8 mouse cellular contexts compared by ENCODE assay signal in the genomic region with DNA sequence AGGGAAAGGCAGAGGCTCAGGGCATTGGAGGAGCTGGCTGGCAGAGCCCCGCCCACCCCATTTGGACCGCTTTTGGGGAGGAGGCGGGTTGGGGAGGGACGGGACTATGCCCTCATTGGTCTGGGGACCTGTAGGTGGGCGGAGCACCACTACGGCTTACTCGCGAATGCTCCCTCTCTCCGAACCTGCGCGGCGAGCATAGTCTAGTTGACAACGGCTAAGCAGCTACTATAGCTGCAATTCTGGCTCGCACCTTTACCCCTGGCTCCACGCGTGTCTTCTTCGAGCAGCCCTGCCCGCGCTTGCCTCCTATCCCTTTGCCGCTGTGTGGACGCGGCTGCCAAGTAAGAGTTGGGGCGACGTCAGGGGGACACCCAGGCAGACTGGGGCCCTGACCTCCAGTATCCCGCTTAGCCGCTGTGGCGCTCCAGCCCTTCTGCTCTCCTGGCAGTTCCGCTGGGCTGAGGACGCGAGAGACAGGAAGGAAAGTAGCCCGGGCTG. TPM values are rescaled to one million over a fixed set of nuclear protein-coding genes. Genes with fewer than 3 reads are reported as not detected.
DNase-seq lines count a peak whose midpoint lies in the region; TF ChIP-seq lines count a peak whose summit lies in the region.

No protein-coding gene starts in this region.

- no peaks in the 10 kb centered on the region for H3K36me3 ChIP-seq in ES-Bruce4 (ENCODE audit: control insufficient read depth, insufficient read depth, low read length, poor library complexity, severe bottlenecking)

- no peaks in the 10 kb centered on the region for H3K9me3 ChIP-seq in ES-Bruce4 (replicated peaks; ENCODE audit: control insufficient read depth, insufficient read depth, low read length, poor library complexity, severe bottlenecking)

- WGBS in lung, adult 2 months: 31% methylated on average over 31 of the region's 31 CpGs
- WGBS in olfactory bulb, adult 2 months: 17% methylated on average over 31 of the region's 31 CpGs

- peak; percentile 32 for DNase-seq in cerebellum, adult 11-12 months
- peak; percentile 79 for DNase-seq in forelimb bud, embryonic 11.5 days (ENCODE audit: low read depth, low spot score)
- peak; percentile 84 for DNase-seq in heart, postnatal 4 days
- DNase-seq in layer of hippocampus, adult 2 months (ENCODE audit: low spot score in 2 of 2): peak; percentile 61 to 68
- DNase-seq in lung, adult 2 months: peak; percentile 76
- peak; percentile 59 to 60 for DNase-seq in thymus, adult 18-20 months

- no peaks in the 10 kb centered on the region for H3K27me3 ChIP-seq in ES-Bruce4 (ENCODE audit: control insufficient read depth, insufficient read depth, low read length, poor library complexity, severe bottlenecking)

- no peak for TF ChIP-seq POLR2A in ES-Bruce4 (IDR thresholded peaks at IDR 0.05; ENCODE audit: insufficient read depth, low read length)
- TF ChIP-seq POLR2A in lung, adult 2 months (IDR thresholded peaks at IDR 0.05; ENCODE audit: borderline replicate concordance, extremely low read depth, low read depth, low read length): peak; percentile 96; the same call in 1 of the 2 replicates
- TF ChIP-seq POLR2A in olfactory bulb, adult 2 months (IDR thresholded peaks at IDR 0.05; ENCODE audit: insufficient read depth, low read depth, low read length): 0 out of 2 replicates have a peak, but pooled peaks have one; percentile 30

- TF ChIP-seq EP300 in ES-Bruce4 (IDR thresholded peaks at IDR 0.05; ENCODE audit: insufficient read depth, low read depth, low read length): no peak

- peak overlapping the region; percentile 34 for H3K9ac ChIP-seq in ES-Bruce4 (ENCODE audit: low read depth, poor library complexity, severe bottlenecking)

- no peak overlapping the region for H3K27ac ChIP-seq in ES-Bruce4 (ENCODE audit: insufficient read depth, low read length)
- H3K27ac ChIP-seq in layer of hippocampus, adult 2 months: peak overlapping the region; percentile 72
- peak overlapping the region; percentile 70 for H3K27ac ChIP-seq in olfactory bulb, adult 2 months (ENCODE audit: insufficient read depth, low read depth, low read length)

- TF ChIP-seq CTCF in ES-Bruce4 (IDR thresholded peaks at IDR 0.05; ENCODE audit: low read depth, low read length): no peak
- no peak for TF ChIP-seq CTCF in layer of hippocampus, adult 2 months (conservative IDR thresholded peaks at IDR 0.05)
- TF ChIP-seq CTCF in lung, adult 2 months (IDR thresholded peaks at IDR 0.05; ENCODE audit: insufficient read depth, low read length): no peak
- no peak for TF ChIP-seq CTCF in olfactory bulb, adult 2 months (IDR thresholded peaks at IDR 0.05; ENCODE audit: insufficient read depth, low read depth, low read length)

- H3K4me1 ChIP-seq in ES-Bruce4 (ENCODE audit: control insufficient read depth, insufficient read depth, low read length): no peaks in the 10 kb centered on the region
- H3K4me1 ChIP-seq in lung, adult 2 months (ENCODE audit: control insufficient read depth, insufficient read depth, low read length): no peaks in the 10 kb centered on the region; the same call in 1 of the 2 replicates
- H3K4me1 ChIP-seq in olfactory bulb, adult 2 months (ENCODE audit: control insufficient read depth, insufficient read depth, low read length): peaks cover 7% of the 10 kb centered on the region; the same call in 1 of the 2 replicates

- H3K4me3 ChIP-seq in ES-Bruce4 (ENCODE audit: low read depth, low read length): peak overlapping the region; percentile 87
- peak overlapping the region; percentile 59 for H3K4me3 ChIP-seq in layer of hippocampus, adult 2 months
- H3K4me3 ChIP-seq in lung, adult 2 months (replicated peaks; ENCODE audit: extremely low read depth, low read depth, low read length): peak overlapping the region; percentile 99
- H3K4me3 ChIP-seq in olfactory bulb, adult 2 months (ENCODE audit: insufficient read depth, low read depth, low read length): peak overlapping the region; percentile 90

RNA-seq across cellular contexts. Expression of a gene that starts 39.5 kb away (rescaled TPM):
- polyA plus RNA-seq in ES-Bruce4 (2011; ENCODE audit: insufficient read depth, insufficient read length, low read depth, missing spikeins): 24.5 and 24.8 TPM in 2 replicates
- total RNA-seq in heart, postnatal 4 days (2021): 10 to 100 TPM; 23.1 to 28.7 TPM
- total RNA-seq in layer of hippocampus, adult 2 months (2021): 1 to 10 TPM; 7.6 to 9.0 TPM
- 87.0 and 89.6 TPM in 2 replicates for polyA plus RNA-seq in lung, adult 2 months (2012; rRNA removed)
- polyA plus RNA-seq in olfactory bulb, adult 2 months (2012; ENCODE audit: insufficient read depth, insufficient read length, low replicate concordance, missing spikeins): not detected in 2 replicates

Comparison
In these comparisons a context has a peak if more than half of its experiments do, and no peak if none do; other contexts are left out.
1. DNase-seq: peak in every context shown above with its lines; median percentile 84 in heart, postnatal 4 days; 79 in forelimb bud, embryonic 11.5 days; 76 in lung, adult 2 months; 64 in layer of hippocampus, adult 2 months; 60 in thymus, adult 18-20 months; 32 in cerebellum, adult 11-12 months.
2. RNA of a gene that starts 39.5 kb away (polyA plus RNA-seq): 87.0 to 89.6 TPM in lung, adult 2 months and 24.5 to 24.8 TPM in ES-Bruce4; not detected in olfactory bulb, adult 2 months; every median in the first group is over 10 times any median in the second.
3. Peak in every context shown above with its lines, with median percentiles within 50 percentile points of each other: H3K4me3 ChIP-seq.